Mouse (Mus musculus) splenic B cell, adult 2 months (primary cell): ENCODE results near the gene Maneal.

Source experiments
- DNase-seq: peaks from one replicate; pipeline ENCODE4 v3.0.0-alpha.2; 2011; ENCODE audit warnings: low read depth, low spot score
- H3K27me3 ChIP-seq: 2 replicates; pipeline ENCODE4 v1.6.1; 2012; ENCODE audit warnings: mild to moderate bottlenecking, low read length, moderate library complexity, mixed read lengths; ENCODE audit not compliant: control insufficient read depth, poor library complexity, insufficient read depth, severe bottlenecking
- H3K36me3 ChIP-seq: 2 replicates; pipeline ENCODE4 v1.6.1; 2012; ENCODE audit warnings: mild to moderate bottlenecking, low read length, moderate library complexity, mixed read lengths; ENCODE audit not compliant: control insufficient read depth, poor library complexity, insufficient read depth, severe bottlenecking

Maneal gene

GRCm38 (mm10) chr4:124872719-124873118, 10.7 kb upstream of the Maneal start:
- no peak for DNase-seq
- Histone ChIP-seq H3K27me3 (no peaks in the 10 kb centered on the region), H3K36me3 (no peaks in the 10 kb centered on the region)

DNA sequence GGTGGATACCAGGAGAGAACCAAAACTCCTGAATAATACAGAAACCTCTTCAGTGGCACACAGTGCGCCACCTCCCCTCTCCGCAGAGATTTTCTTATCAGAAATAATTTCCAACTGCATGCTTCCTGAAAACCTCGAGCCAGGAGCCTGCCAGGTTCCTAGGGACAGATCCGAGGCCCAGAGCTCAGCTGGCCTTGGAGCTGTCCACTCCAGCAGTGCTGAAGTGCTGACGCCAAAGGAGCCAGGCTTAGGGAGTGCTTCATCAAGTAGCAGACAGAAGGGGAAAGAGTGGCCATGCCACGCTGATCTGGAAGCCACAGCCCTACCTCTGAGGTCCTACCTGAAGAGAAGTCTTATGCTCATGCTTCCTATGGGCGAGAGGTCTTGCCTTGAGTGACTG, 1.5 kb downstream of the Maneal start:
- peak; percentile 35 for DNase-seq
- 0 out of 2 replicates have a peak, but pooled peaks cover 1% of the 10 kb centered on the region for H3K36me3 ChIP-seq
- peaks cover 3% of the 10 kb centered on the region for H3K27me3 ChIP-seq

DNA sequence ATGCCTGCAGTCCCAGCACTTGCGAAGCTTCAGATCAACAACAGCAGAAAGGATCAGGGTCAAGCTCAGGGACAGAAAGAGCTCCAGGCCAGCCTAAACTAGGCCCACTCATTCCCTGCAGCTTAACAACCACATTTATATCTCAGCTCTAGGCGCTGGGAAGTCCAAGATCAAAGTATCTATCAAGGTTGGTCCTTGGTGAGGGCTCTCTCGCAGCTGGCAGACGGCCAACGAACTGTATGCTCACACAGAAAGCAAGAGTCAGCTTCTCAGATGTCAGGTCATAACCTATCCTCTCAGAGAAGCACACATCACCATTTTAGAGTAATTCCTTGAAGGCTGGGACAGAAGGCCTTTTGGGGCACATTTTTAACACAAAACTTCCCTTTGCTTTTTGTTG, 3.6 kb downstream of the Maneal start:
- Histone ChIP-seq H3K36me3 (peaks cover 4% of the 10 kb centered on the region), H3K27me3 (peaks cover 3% of the 10 kb centered on the region)
- DNase-seq: no peak

- Histone ChIP-seq H3K27me3 (peaks cover 1% of the 10 kb centered on the region), H3K36me3 (peaks cover 4% of the 10 kb centered on the region)
- no peak for DNase-seq
Measured at GRCm38 (mm10) chr4:124856294-124856693, 5.7 kb downstream of the Maneal start.

- DNase-seq: peak; percentile 72
- Histone ChIP-seq H3K36me3 (peaks cover 4% of the 10 kb centered on the region), H3K27me3 (no peaks in the 10 kb centered on the region)
Measured at GRCm38 (mm10) chr4:124850933-124851658, 10.9 kb downstream of the Maneal start, which contains the start of gene 1110065P20Rik. TSS of gene 1110065P20Rik (minus strand) at chr4:124851196.

DNA sequence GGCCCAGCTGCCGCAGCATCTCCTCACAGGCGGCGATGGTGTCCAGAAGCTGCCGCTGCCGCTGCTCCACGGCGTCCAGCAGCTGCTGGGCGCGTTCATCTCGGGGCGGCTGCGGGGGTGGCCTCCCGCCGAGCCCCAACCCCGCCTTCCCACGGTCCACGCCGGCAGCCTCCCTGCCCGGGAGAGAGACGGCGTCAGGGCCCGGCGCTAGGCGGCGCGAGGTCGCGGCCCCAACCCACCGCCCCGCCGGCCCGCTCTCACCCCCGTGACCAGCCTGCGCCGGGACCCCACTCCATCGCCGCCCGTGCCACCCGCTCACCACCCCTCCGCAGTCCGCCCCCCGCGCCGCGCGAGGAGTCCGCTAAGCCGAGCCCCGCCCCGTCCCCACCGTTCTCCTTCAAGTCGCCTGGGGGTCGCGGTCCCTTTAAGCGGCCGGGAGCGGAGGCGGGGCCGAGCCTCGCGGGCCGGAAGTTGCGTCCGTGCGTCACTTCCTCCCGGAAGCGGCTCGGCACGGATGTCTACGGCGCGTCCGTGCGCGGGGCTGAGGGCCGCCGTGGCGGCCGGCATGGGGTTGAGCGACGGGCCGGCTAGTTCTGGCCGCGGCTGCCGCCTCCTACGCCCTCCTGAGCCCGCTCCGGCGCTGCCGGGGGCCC, 11.6 kb downstream of the Maneal start, which contains the start of gene Yrdc:
Yrdc (plus strand) TSS at position 419 of the 653 bp plus-strand sequence.
- DNase-seq: peak; percentile 94
- Histone ChIP-seq H3K36me3 (peaks cover 2% of the 10 kb centered on the region), H3K27me3 (no peaks in the 10 kb centered on the region)

GRCm38 (mm10) chr4:124849631-124850260, 12.2 kb downstream of the Maneal start:
- Histone ChIP-seq H3K27me3 (no peaks in the 10 kb centered on the region), H3K36me3 (peaks cover 2% of the 10 kb centered on the region)
- no peak for DNase-seq

GRCm38 (mm10) chr4:124847573-124847972, 14.4 kb downstream of the Maneal start:
- peak; percentile 79 for DNase-seq
- no peaks in the 10 kb centered on the region for H3K27me3 ChIP-seq
- no peaks in the 10 kb centered on the region for H3K36me3 ChIP-seq

GRCm38 (mm10) chr4:124843493-124843892, 18.5 kb downstream of the Maneal start:
- peak; percentile 61 for DNase-seq
- H3K36me3 ChIP-seq: no peaks in the 10 kb centered on the region; the same call in 1 of the 2 replicates
- H3K27me3 ChIP-seq: no peaks in the 10 kb centered on the region

GRCm38 (mm10) chr4:124840998-124841397, 21.0 kb downstream of the Maneal start:
- Histone ChIP-seq H3K36me3 (peaks cover 3% of the 10 kb centered on the region; the same call in 1 of the 2 replicates), H3K27me3 (no peaks in the 10 kb centered on the region)
- DNase-seq: peak; percentile 41

- Histone ChIP-seq H3K27me3 (no peaks in the 10 kb centered on the region), H3K36me3 (peaks cover 3% of the 10 kb centered on the region; the same call in 1 of the 2 replicates)
- DNase-seq: no peak
Measured at GRCm38 (mm10) chr4:124838035-124838700, 23.8 kb downstream of the Maneal start.

- H3K27me3 ChIP-seq: no peaks in the 10 kb centered on the region
- peaks cover 2% of the 10 kb centered on the region for H3K36me3 ChIP-seq
- DNase-seq: no peak
Measured at GRCm38 (mm10) chr4:124832796-124833195, 29.2 kb downstream of the Maneal start.

- H3K36me3 ChIP-seq: peaks cover 4% of the 10 kb centered on the region
- no peaks in the 10 kb centered on the region for H3K27me3 ChIP-seq
- DNase-seq: no peak
Measured at GRCm38 (mm10) chr4:124829671-124830070, 32.3 kb downstream of the Maneal start.

GRCm38 (mm10) chr4:124825371-124825965, 36.5 kb downstream of the Maneal start:
- H3K27me3 ChIP-seq: no peaks in the 10 kb centered on the region
- peaks cover 2% of the 10 kb centered on the region for H3K36me3 ChIP-seq
- DNase-seq: no peak
